Mouse (Mus musculus) B cell, adult 62 days (primary cell): ENCODE measurements around the gene Amer2. TPM values are rescaled to one million over a fixed set of nuclear protein-coding genes. Genes with fewer than 3 reads are reported as not detected.

Source experiments
- total RNA-seq: library from RNA; stranded (reverse); gene quantifications from 4 replicates; pipeline ENCODE4 v1.2.4, GENCODE M21; 2023

Gene Amer2
- 0.06 to 0.14 TPM (median 0.09 TPM) in 3 of 4 replicates, not detected in the other for total RNA-seq

DNA sequence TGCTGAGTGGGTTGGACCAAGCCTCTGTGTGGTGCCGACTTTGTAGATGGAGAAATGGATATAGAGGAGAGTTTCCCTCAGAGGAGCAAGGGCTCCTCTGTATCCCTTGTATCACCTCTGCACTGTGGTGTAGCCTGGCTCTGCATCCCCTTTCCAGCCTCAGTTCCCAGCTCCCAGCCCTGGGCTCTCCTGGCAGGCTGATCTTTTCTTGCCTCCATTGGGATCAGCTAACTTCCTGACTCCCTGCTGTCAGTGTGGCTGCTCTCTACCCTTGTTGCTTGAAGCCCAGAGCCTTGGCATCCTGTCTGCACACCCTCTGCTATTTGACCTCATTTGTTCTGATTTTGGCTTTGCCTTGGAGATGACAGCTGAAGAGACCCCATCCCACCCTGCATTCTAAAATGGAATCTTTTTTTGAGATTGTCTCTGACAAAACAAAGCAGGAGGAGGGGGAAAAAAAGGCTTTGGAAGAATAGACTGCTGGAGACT lies at the start of gene Amer2:
Amer2 (plus strand) TSS at position 439 of the 489 bp plus-strand sequence.

Other genes starting within 250 kb of the Amer2 start
- gene Atp8a2, start 176.1 kb upstream of the Amer2 start, total RNA-seq, result 0.06 to 0.63 TPM (median 0.26 TPM) in 3 of 4 replicates, not detected in the other
- gene Nupl1, start 121.8 kb upstream of the Amer2 start, total RNA-seq, result not detected in 4 replicates
- gene Gm49336, start 121.8 kb upstream of the Amer2 start, total RNA-seq, result 51.4 to 61.9 TPM (median 56.0 TPM) in 4 replicates
- gene Mtmr6, start 108.0 kb upstream of the Amer2 start, total RNA-seq, result 32.5 to 42.5 TPM (median 36.8 TPM) in 4 replicates